Mouse (Mus musculus): ENCODE data around the gene Cdkn1a.
"Not testable (repeated sequence)": the region's sequence is repeated elsewhere in the genome, so short reads cannot be mapped to it uniquely, and the experiment has no call there.

Cdkn1a gene

GRCm38 (mm10) chr17:29081618-29082381, 9.0 kb upstream of the Cdkn1a start:
- ATAC-seq (ENCODE audit: low TSS enrichment) = peak; percentile 60; the same call in 1 of the 2 replicates

GRCm38 (mm10) chr17:29083586-29083985, 7.2 kb upstream of the Cdkn1a start:
- ATAC-seq (ENCODE audit: low TSS enrichment) = no peak

GRCm38 (mm10) chr17:29084656-29085055, 6.1 kb upstream of the Cdkn1a start:
- ATAC-seq (ENCODE audit: low TSS enrichment) = no peak

GRCm38 (mm10) chr17:29085266-29085665, 5.5 kb upstream of the Cdkn1a start:
- ATAC-seq (ENCODE audit: low TSS enrichment) = no peak

- no peak for ATAC-seq (ENCODE audit: low TSS enrichment)
Measured at GRCm38 (mm10) chr17:29086916-29087315, 3.9 kb upstream of the Cdkn1a start.

- ATAC-seq (ENCODE audit: low TSS enrichment) = no peak
Measured at GRCm38 (mm10) chr17:29091348-29091944, 670 bp downstream of the Cdkn1a start.

GRCm38 (mm10) chr17:29092497-29092896, 1.7 kb downstream of the Cdkn1a start:
- ATAC-seq (ENCODE audit: low TSS enrichment) = no peak

- peak; percentile 50 for ATAC-seq (ENCODE audit: low TSS enrichment)
Measured at GRCm38 (mm10) chr17:29093110-29093952, 2.6 kb downstream of the Cdkn1a start.

- ATAC-seq (ENCODE audit: low TSS enrichment) = no peak
Measured at GRCm38 (mm10) chr17:29093961-29094309, 3.2 kb downstream of the Cdkn1a start.

GRCm38 (mm10) chr17:29094310-29095181, 3.8 kb downstream of the Cdkn1a start:
- ATAC-seq (ENCODE audit: low TSS enrichment) = peak; percentile 14; the same call in 1 of the 2 replicates

- peak; percentile 91 for ATAC-seq (ENCODE audit: low TSS enrichment)
Measured at GRCm38 (mm10) chr17:29095201-29095733, 4.5 kb downstream of the Cdkn1a start.

GRCm38 (mm10) chr17:29096245-29096644, 5.5 kb downstream of the Cdkn1a start:
- no peak for ATAC-seq (ENCODE audit: low TSS enrichment)

GRCm38 (mm10) chr17:29096851-29097561, 6.2 kb downstream of the Cdkn1a start:
- no peak for ATAC-seq (ENCODE audit: low TSS enrichment)

GRCm38 (mm10) chr17:29098291-29098690, 7.5 kb downstream of the Cdkn1a start:
- no peak for ATAC-seq (ENCODE audit: low TSS enrichment)

GRCm38 (mm10) chr17:29099076-29099475, 8.3 kb downstream of the Cdkn1a start:
- ATAC-seq (ENCODE audit: low TSS enrichment) = no peak

GRCm38 (mm10) chr17:29100627-29101026, 9.9 kb downstream of the Cdkn1a start:
- no peak for ATAC-seq (ENCODE audit: low TSS enrichment)

GRCm38 (mm10) chr17:29110356-29110755, 19.6 kb downstream of the Cdkn1a start:
- not testable (repeated sequence) for ATAC-seq (ENCODE audit: low TSS enrichment)

- no peak for ATAC-seq (ENCODE audit: low TSS enrichment)
Measured at GRCm38 (mm10) chr17:29111332-29111731, 20.6 kb downstream of the Cdkn1a start.

GRCm38 (mm10) chr17:29113591-29114352, 23.0 kb downstream of the Cdkn1a start, which contains the start of gene Rab44:
Rab44 (plus strand) TSS chr17:29114145.
- no peak for ATAC-seq (ENCODE audit: low TSS enrichment)

- ATAC-seq (ENCODE audit: low TSS enrichment) = no peak
Measured at GRCm38 (mm10) chr17:29116023-29116422, 25.2 kb downstream of the Cdkn1a start.

Data from frontal cortex, adult (tissue).